Mouse (Mus musculus): ENCODE results near the gene Cavin2.

Cavin2 gene

DNA sequence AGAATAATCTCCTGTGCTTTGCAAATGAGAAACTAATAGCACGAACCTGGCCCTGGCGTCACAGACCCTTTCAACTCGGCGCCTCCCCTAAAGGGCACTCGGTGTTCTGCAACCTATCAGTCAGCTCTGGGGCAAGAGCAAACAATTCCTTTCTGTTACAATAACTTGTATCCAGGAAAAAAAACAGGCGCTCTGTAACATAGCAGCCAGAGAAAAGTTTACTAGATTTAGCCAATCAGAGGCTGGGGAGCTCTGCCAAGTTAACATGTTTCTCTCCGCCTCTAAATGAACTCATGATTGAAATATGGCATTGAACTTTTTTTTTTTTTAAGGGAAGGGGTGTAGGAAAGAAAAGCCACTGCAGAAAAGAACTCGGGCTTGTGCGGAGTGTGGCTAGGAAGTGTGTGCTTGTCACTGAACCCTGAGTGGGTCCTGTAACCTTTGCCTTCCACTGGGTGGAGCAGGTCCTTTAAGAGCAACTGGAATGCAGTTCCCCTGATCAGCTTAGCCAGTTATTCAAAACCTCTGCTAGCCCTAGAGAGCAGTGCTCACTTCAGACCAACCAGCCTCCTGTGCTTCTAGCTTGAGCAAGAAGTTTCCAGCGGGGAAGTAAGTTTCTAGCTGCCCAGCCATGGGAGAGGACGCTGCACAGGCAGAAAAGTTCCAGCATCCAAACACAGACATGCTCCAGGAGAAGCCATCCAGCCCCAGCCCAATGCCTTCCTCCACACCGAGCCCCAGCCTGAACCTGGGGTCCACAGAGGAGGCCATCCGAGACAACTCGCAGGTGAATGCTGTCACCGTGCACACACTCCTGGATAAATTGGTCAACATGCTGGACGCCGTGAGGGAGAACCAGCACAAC lies at the start of gene Cavin2:
TSS of gene Cavin2 (plus strand) at position 372 of the 865 bp plus-strand sequence.
- DNase-seq (ENCODE audit: low spot score) = peak; percentile 70

DNA sequence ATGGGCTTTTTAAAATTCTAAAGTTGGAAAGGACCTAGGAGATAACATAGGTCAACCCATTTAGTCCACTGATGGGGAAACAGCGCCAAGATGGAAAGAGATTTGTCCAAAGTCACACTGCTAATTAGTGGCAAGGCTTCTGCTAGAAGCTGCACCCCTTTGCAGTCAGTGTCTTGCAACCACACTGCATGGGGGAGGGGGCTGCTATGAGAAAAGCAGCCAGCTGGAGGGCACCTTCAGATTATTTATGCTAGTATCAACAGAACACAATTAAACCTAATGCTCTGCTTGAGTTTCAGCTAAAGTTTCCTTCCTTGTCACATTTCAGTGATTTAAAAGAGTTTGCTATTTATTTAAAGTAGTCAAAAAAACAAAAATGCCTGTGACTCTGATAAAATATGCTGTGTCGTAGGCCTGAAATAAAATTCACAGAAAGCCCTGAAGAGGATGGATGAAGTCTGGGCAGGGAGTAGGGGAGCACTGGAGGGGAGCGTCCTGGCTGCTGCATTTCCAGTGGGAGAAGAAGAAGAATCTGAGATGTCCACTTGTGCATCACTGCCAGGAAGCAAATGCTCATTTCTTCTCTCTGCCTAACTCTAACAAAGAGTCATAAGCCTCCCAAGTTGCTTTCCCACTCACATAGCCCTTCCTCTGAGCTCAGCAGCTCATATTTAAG lies 47.5 kb upstream of the Cavin2 start:
- DNase-seq (ENCODE audit: low spot score) = no peak

DNA sequence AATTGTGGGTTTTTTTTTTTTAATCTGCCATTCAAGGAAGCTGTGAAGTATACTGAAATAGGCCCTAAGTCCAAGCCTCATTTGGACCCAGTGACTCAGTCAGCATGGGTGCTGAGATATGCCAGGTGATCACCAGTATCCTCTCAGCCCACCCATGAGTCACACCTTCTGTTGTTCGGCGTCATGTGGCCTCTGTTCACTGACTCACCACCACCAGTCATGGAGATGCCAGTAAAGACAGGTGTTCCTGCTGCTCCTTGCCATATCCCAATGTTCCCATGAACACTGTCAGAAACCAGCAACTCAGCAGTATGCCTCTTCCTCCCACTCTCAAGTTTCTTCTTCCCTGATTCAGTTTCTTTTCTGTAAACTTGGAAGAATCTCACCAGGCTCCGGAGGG lies 45.6 kb upstream of the Cavin2 start:
- peak; percentile 10 for DNase-seq (ENCODE audit: low spot score)

DNA sequence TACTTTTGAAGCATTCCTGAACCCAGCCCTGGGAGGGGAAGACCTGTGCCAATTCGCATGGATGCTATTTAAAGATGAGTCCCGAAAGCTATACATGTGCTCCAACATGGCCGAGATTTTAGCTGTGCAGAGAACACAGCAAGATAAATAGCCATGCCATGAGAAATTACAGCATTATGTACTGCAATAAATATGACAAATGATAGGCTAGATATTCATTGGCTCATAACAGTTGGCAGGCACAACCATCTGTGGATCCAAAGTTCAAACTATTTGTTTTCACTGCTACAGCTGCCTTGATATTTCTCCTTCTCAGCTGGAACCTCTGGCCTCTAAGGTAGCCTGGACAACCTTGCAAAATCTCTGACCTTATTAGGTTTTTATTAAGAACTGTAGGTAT lies 45.1 kb upstream of the Cavin2 start:
- peak; percentile 11 for DNase-seq (ENCODE audit: low spot score)

DNA sequence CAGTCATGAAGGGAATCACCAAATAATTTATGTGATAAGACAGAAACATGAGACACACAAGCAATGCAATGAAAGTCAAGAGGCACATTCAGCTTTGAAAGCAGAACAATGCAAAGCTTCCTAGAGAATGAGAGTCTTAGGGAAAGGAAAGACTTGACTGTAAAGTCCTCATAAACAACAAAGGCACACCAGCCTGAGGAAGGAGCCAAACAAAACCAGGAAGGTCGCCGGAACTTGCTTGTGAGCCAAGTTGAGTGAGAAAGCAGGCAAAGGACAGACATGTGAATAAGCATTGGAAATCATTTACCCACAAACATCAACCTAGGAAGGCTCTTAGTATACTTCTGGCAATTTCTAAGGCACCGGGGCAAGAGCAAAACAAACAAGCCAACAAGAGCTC lies 43.5 kb upstream of the Cavin2 start:
- no peak for DNase-seq (ENCODE audit: low spot score)

DNA sequence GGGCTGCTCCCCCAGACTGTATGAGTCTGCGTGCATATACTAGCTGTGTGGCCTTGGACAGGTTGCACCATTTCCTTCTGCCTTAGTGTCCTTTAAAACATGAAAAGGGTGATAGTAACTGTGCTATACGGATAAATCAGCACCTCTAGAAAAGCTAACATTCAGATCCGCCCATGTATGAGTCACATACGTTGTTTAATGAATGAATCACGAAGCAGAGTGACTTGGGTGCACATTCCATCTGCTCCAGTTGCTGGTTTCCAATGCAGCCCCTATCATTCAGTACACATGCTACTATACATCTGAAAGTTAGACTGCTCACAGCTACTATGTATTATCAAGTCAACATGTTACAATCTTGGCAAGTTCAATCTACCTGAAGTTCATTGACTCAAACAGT lies 38.6 kb upstream of the Cavin2 start:
- DNase-seq (ENCODE audit: low spot score) = peak; percentile 11

DNA sequence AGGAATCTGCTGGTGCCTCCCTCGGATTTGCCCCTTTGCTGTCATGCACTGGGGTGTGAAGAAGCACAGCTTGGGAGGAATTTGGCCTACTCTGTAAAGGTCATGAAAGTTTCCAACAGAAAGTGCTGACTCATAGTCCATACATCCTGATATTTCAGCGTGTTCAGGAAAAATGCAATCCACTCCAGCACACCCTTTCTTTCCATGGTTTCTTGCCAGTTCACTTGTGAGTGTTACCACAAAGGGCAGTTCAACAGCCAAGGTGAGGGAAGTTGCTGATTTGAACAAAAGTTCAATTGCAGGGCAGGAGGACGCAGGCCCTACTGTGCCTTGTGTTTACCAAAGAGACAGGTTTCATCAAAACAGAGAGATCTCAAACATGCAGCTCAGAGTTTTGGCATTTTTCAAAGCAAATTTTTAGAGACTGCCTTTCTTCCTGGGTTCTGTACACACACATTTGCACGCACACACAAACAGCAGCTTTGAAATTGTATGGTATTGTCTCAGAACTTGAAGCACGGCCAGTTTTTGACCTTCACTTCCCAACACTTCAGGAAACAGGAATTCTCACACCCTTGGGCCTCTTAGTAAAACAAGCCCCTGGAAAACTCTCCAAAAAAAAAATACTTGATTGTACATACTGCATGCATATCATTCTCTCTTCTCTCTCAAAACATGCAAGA lies 23.7 kb upstream of the Cavin2 start:
- peak; percentile 28 for DNase-seq (ENCODE audit: low spot score)

DNA sequence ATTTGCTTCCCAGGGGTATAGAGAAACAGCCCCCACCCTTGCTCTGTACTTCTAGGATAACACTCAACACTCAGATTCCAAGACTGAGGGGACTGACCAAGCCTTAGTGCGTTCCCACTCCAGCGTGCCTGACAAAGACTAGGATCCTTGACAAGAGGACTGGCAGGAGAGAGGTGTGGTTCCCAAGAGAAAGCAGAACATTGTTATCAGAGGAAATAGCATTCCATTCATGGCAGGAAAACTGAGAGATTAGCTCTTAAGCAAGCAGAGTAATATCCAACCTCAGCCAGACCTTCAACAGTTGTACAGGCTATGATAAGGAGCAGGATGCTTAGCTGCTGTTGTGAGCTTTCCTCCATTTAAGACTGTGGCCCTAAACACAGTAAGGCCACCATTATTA lies 23.0 kb upstream of the Cavin2 start:
- DNase-seq (ENCODE audit: low spot score) = peak; percentile 13

DNA sequence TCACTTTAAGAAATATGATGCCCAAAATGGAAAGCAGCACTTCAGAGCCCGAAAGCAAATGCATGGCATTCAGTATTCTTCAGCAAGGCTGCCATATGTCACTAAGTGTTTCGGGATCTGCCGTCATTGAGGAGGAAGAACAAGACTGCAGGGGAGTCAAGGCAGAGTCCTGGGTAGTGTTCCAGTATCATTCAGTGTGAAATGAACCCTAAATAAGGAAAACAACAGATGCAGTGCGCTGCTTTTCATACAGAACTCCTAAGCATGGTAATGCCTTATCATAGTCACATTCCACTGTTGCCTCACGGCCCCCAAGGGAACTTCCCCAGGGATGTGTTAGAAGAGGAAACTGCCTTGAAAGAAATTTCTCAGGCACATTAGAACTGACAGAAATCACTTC lies 21.8 kb upstream of the Cavin2 start:
- no peak for DNase-seq (ENCODE audit: low spot score)

DNA sequence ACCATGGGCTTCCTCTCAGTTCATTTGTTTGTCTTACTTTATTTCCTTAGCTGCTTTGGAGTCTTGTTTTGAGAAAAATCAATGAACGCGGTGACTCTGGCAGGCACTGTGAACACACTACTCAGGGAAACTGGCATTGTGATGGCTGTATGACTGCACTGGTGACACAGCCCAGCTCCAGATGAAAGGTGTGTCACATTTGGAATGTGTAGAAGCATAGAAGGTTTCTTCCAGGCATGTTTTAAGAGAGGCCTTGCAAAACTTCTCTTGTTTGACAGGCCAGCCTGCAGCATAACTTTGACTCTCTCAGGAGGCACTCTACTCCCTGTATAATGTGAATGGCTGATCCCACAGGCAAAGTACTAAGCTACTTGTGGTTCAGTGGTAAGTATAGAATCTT lies 20.7 kb upstream of the Cavin2 start:
- no peak for DNase-seq (ENCODE audit: low spot score)

DNA sequence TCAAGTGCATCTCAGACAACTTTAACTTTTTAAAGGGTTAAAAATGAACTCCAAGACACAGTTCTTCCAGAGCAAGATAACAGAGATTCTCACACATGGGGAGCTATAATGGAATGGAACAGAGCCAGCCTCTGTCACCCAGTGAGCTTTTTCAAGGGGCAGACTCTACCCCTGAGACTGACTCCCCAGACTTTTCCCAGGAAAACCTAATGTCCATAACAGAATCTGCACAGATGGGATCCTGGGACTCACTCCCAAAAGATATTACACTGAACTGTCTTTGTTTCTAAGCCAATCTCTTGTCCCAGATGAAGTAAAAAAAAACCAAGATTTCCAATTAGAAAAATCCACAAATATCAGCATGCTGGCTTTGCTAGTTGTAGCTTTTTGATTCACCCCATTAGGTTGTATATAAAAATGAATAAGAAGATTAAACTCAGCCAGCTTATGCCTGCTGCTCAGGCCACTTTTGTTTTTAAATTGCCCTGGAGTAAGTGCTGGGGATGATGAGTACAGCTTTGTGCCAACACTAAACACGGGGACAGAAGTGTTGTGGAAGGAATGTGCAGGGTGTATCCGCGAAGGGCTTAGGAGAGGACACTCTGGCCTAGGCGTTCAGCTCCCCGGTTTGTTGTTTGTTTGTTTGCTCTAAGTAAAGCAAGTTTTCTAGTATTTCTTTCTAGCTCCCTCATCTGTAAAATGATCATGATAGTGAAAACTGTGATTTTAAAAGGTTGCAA lies 18.6 kb upstream of the Cavin2 start:
- DNase-seq (ENCODE audit: low spot score) = no peak

DNA sequence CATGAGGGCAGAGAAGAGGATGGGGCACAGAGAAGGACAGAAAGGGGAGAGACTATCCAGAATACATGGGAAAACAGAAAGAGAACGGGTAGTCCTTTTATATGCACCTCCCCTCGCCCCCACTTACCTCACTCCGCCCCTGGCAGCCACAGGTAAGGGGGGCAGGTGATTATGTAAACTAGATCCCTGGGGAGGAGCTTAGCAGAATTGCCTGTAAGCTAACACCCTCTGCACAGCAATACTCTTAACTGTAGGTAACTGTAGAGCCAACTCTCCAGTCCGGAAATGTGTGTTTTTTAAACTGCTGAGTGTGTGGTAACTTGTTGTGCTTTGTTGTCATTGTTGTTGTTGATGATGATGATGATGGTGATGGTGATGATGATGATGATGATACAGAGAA lies 17.1 kb upstream of the Cavin2 start:
- no peak for DNase-seq (ENCODE audit: low spot score)

DNA sequence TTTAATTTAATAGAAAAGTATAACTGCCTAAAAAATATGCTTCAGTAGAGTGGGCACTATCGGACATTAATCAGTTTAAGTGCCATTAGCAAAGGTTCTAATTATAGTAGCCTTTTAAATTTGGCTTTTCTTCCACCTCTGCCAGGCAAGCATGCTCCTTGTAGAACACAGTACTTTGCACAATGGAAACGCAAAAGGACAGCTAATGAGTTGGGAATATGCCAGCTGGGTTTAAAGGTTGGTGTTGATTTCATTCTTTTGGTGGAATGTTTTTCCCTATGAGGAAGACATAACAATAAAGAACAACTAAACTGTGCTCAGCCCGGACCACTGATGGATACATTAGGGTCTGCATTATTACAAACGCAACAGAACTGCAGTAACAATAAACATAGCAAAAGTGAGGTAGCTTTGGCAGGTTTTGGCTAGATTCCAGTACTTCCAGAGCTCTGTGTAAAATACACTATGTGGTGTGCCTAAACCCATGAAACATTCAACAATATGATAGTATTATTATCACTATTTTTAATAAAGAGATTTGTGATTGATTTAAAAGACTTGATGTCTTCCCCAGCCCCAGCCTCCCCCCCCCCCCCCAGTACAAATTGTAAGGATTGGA lies 16.2 kb upstream of the Cavin2 start:
- DNase-seq (ENCODE audit: low spot score) = no peak

DNA sequence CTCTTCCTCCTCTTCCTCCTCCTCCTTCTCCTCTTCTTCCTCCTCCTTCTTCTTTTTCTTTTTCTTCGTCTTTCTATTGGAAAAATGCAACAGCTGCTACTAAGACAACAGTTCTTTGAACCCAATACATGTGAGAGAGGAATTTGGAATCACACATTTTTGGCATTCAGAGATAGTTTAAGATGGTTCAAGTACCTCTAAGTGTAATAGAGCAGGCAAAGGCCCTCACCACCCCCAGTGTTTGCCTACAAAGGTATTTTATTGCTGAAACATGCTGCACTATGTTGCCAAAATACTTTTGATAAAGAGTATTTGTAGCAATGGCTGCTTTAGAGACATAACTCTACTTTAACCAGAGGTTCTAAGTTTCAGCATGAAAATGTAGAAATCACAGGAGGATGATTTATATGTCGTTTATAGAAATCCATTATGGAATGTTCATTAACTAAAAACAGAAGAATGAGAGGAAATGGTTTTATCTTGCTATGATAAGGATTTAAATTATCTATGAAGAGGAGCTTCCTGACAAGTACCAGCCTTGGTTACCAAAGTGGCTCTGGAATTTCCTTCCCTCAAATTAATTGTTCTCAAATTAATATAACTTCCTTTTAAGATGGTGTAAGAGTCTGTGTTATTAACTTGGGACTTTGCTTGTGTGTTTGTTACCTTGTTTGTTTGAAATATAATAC lies 10.9 kb upstream of the Cavin2 start:
- DNase-seq (ENCODE audit: low spot score) = no peak

DNA sequence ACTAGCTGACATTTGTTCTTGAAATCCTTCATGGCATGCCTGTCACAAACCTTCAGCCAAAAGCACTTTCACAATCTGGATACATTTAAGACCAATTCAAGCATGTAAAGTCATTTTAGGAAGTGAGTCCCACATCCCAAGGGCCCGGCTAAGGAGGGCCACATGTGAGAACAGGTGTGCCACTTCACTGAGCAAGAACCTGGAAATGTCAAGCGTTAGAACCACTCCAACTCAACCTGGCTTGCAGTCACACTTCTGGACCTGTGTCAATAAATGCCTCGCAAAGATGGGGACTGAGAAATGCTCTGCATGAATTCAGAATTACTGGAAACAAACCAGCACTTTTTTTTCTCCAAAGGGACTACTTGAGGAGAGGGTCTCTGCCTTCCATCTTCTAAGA lies 725 bp upstream of the Cavin2 start:
- no peak for DNase-seq (ENCODE audit: low spot score)

DNA sequence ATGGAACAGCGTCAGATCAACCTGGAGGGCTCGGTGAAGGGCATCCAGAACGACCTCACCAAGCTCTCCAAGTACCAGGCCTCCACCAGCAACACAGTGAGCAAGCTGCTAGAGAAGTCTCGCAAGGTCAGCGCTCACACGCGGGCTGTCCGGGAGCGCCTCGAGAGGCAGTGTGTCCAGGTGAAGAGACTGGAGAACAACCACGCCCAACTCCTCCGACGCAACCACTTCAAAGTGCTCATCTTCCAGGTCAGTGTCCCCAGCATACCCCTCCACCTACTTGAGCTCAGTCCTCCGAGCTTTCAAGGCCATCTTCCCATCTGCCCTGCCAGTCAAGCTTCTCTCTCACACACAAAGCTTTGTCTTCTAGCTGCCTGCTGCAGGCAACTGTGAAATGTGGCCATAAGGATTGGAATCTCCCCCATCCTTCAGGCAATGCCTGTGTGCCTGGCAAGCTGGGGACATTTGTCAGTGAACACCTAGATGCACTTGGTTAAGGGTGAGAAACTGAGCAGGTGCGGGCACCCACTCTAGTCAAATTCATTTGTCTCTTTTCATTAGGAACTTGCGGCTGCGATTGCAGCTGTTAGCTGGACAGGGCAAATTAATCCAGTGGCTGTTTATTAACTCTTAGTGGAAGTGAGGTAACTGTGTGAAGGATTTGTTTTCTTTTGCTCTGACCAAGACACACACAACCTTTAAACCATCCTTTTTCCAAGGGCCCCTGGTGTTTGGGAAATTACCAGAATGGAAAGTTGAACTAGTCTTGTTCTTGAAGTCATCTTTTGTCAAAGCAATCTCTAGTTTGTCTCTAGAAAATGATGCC lies 907 bp downstream of the Cavin2 start:
- DNase-seq (ENCODE audit: low spot score) = peak; percentile 14

DNA sequence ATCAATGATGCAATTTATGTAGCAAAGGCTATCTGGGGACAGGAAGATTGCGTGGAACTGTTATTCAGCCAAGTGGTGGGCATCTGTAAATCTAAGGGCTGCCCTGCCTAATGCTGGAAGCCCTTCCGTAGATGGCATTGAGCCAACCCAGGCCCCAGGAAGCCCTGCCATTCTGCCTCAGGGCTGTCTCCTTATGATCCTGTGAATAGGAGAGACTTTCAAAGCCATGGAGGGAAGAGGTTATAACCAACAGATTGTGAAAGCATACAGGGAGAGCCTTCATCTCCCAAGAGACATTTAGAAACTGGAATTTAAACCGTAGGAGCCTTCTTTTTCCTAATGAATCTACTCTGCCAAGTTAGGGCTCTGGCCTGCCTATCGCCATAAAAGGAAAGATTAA lies 1.7 kb downstream of the Cavin2 start:
- peak; percentile 36 for DNase-seq (ENCODE audit: low spot score)

DNA sequence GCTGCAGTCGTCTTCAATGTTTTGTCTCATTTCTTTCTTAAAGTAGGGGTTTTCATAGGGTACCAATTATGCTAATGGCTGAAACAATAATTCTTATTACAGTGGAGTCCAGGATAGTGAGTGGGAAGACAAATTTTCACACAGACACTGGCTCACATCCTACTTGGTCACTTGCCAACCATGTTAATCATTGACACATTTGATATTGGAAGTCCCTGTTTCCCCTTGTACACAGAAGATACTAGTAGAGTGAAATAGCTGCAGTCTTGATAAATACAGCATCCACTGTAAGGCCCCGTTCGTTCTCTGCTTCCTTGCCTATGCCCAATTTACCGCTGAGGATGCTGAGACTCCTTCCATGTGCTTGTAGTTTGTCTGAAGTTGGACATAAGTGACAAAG lies 3.4 kb downstream of the Cavin2 start:
- no peak for DNase-seq (ENCODE audit: low spot score)

DNA sequence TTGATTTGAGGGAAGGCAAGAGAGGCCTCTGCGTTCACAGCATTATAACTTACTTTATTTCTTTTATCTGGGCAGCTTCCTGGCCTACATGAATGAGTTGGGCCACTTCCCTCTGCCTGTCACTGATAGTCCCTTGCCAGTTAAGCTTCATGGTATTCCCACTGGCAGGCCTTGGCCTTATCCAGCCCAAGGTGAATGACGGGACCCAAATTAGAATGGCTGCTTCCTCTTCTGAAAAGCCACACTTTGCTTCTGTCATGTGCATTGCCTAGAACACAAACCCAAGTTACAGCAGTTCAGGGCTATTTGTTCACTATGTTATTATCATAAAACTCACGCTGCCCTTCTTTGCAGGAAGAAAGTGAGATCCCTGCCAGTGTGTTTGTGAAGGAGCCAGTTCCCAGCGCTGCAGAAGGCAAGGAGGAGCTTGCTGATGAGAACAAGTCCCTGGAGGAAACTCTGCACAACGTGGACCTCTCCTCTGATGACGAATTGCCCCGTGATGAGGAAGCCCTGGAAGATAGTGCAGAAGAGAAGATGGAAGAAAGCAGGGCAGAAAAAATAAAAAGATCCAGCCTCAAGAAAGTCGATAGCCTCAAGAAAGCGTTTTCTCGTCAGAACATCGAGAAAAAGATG lies 11.5 kb downstream of the Cavin2 start:
- no peak for DNase-seq (ENCODE audit: low spot score)

DNA sequence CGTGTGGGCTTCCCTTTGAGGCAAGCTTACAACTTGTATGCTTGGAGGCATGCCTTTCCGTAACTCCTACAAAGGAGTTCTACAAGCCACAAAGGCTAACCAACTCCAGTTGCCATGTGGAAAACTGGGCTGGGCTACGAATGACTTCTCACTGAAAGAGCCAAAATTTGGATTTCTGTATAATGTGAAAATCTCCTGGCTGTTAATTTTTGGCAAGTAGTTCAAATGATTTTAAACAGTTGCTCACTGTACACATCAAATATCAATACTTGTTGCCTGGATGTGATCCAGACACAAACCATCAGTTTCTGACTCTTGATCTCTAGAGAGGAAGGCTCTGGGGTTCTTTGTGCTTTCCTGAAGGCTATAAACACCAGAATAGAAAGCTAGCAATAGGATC lies 18.1 kb downstream of the Cavin2 start:
- no peak for DNase-seq (ENCODE audit: low spot score)
